Mouse (Mus musculus): ENCODE results near the gene Nacc1. TPM values are rescaled to one million over a fixed set of nuclear protein-coding genes. Genes with fewer than 3 reads are reported as not detected.

The Nacc1 gene
- polyA plus RNA-seq, 1 experiment: 86.7 TPM

DNA sequence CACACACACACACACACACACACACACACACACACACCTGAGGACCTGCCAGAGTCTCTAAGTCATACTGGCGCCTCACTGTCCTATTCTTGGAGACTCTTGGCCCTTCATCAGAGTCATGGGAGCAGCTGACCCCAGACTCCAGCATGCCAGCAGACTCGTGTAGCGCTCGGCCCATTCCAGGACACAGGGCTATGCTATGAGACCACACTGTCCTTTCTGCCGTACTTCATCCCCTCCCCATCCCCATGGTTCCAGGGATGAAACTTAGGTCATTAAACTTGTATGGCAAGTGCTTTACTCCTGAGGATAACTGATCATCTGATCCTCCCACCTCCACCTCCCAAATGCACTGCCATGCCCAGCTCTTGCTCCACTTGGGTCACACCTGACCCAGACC lies 30.8 kb upstream of the Nacc1 start:
- no peak overlapping the region for H3K27ac ChIP-seq (ENCODE audit: insufficient read depth, low read length)
- peaks cover 5% of the 10 kb centered on the region for H3K4me1 ChIP-seq (ENCODE audit: control insufficient read depth, insufficient read depth, low read length)
- H3K4me3 ChIP-seq (ENCODE audit: insufficient read depth, low read length): no peak overlapping the region
- TF ChIP-seq POLR2A (IDR thresholded peaks at IDR 0.05; ENCODE audit: extremely low read depth, insufficient read depth, low read length): no peak
- no peak for TF ChIP-seq CTCF (IDR thresholded peaks at IDR 0.05; ENCODE audit: extremely low read depth, insufficient read depth, low read length)

DNA sequence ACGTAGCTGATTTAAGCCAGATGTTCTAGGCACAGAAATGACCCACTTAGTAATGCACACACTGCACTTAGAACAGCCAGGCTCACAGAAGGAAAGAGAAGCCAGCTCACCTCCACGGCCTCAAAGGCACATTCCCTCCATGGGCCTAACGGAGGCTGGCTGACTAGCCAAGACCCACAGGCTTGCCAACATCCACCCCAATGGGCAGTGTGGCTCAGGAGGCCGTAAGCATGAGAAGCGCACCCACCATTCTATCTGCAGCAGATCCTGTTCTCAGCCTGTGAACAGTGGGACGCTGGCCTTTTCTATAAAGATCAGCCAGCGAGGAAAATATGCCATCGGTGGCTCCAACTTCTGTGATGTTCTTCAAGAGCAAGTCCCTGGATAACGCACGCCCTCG lies 29.1 kb upstream of the Nacc1 start:
- Histone ChIP-seq H3K4me3 (ENCODE audit: insufficient read depth, low read length) (no peak overlapping the region), H3K27ac (ENCODE audit: insufficient read depth, low read length) (no peak overlapping the region), H3K4me1 (ENCODE audit: control insufficient read depth, insufficient read depth, low read length) (0 out of 2 replicates have a peak, but pooled peaks cover 2% of the 10 kb centered on the region)
- TF ChIP-seq CTCF (IDR thresholded peaks at IDR 0.05; ENCODE audit: extremely low read depth, insufficient read depth, low read length): no peak
- no peak for TF ChIP-seq POLR2A (IDR thresholded peaks at IDR 0.05; ENCODE audit: extremely low read depth, insufficient read depth, low read length)

- Histone ChIP-seq H3K27ac (ENCODE audit: insufficient read depth, low read length) (no peak overlapping the region), H3K4me1 (ENCODE audit: control insufficient read depth, insufficient read depth, low read length) (0 out of 2 replicates have a peak, but pooled peaks cover 2% of the 10 kb centered on the region), H3K4me3 (ENCODE audit: insufficient read depth, low read length) (no peak overlapping the region)
- TF ChIP-seq CTCF (IDR thresholded peaks at IDR 0.05; ENCODE audit: extremely low read depth, insufficient read depth, low read length) (no peak), POLR2A (IDR thresholded peaks at IDR 0.05; ENCODE audit: extremely low read depth, insufficient read depth, low read length) (no peak)
Measured at GRCm38 (mm10) chr8:84715893-84716468, 28.3 kb upstream of the Nacc1 start.

GRCm38 (mm10) chr8:84714161-84714560 lies 26.5 kb upstream of the Nacc1 start:
- Histone ChIP-seq H3K4me1 (ENCODE audit: control insufficient read depth, insufficient read depth, low read length) (peaks cover 5% of the 10 kb centered on the region; the same call in 1 of the 2 replicates), H3K27ac (ENCODE audit: insufficient read depth, low read length) (no peak overlapping the region)
- TF ChIP-seq POLR2A (IDR thresholded peaks at IDR 0.05; ENCODE audit: extremely low read depth, insufficient read depth, low read length) (no peak), CTCF (IDR thresholded peaks at IDR 0.05; ENCODE audit: extremely low read depth, insufficient read depth, low read length) (no peak)

DNA sequence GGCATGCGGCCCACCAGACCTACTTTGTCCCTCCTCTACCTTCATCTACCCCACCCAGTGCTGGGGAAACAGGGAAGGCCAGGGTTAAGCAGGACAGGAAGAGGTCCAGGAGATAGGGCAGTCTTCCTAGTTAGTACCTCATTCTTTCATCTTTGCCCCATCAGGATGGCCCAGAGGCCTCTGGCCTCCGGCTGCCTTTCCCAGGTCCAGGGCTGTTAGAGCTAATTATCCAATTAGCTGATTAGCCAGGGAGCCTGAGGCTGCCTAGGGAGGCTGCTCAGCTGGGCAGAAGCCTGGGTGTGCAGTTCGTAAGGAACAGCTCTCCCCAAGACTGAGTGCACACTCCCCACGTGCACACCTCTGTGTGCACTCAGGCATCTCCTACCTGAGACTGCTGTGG lies 25.7 kb upstream of the Nacc1 start:
- Histone ChIP-seq H3K4me3 (ENCODE audit: insufficient read depth, low read length) (no peak overlapping the region), H3K27ac (ENCODE audit: insufficient read depth, low read length) (peak overlapping the region; percentile 63), H3K4me1 (ENCODE audit: control insufficient read depth, insufficient read depth, low read length) (peaks cover 5% of the 10 kb centered on the region; the same call in 1 of the 2 replicates)
- no peak for TF ChIP-seq POLR2A (IDR thresholded peaks at IDR 0.05; ENCODE audit: extremely low read depth, insufficient read depth, low read length)
- TF ChIP-seq CTCF (IDR thresholded peaks at IDR 0.05; ENCODE audit: extremely low read depth, insufficient read depth, low read length): no peak

More at GRCm38 (mm10) chr8:84714161-84714560, 26.5 kb upstream of the Nacc1 start:
- H3K4me3 ChIP-seq (ENCODE audit: insufficient read depth, low read length): no peak overlapping the region

DNA sequence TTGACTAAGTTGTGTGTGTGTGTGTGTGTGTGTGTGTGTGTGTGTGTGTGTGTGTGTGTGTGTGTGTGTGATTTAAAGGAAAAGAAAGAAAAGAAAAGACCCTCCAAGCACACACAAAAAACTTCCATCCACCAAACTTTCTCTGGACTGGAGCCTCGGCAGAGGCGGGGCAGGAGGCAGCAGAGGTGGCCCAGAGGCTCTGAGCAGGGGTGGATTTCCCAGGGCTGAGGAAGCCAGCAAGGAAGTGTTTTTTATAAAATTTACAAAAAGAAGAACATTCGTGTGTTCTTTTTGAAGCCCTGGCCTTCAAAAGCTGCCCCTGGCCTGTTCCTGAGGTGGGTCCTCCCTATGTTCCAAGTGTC lies 25.1 kb upstream of the Nacc1 start:
- no peak overlapping the region for H3K4me3 ChIP-seq (ENCODE audit: insufficient read depth, low read length)
- TF ChIP-seq CTCF (IDR thresholded peaks at IDR 0.05; ENCODE audit: extremely low read depth, insufficient read depth, low read length): no peak
- peak overlapping the region; percentile 63 for H3K27ac ChIP-seq (ENCODE audit: insufficient read depth, low read length)
- H3K4me1 ChIP-seq (ENCODE audit: control insufficient read depth, insufficient read depth, low read length): peaks cover 5% of the 10 kb centered on the region; the same call in 1 of the 2 replicates

- 0 out of 2 replicates have a peak overlapping the region, but pooled peaks have one; percentile 22 for H3K27ac ChIP-seq (ENCODE audit: insufficient read depth, low read length)
- no peak overlapping the region for H3K4me3 ChIP-seq (ENCODE audit: insufficient read depth, low read length)
- H3K4me1 ChIP-seq (ENCODE audit: control insufficient read depth, insufficient read depth, low read length): peaks cover 7% of the 10 kb centered on the region; the same call in 1 of the 2 replicates
- TF ChIP-seq CTCF (IDR thresholded peaks at IDR 0.05; ENCODE audit: extremely low read depth, insufficient read depth, low read length): no peak
- no peak for TF ChIP-seq POLR2A (IDR thresholded peaks at IDR 0.05; ENCODE audit: extremely low read depth, insufficient read depth, low read length)
Measured at GRCm38 (mm10) chr8:84711933-84712758, 24.5 kb upstream of the Nacc1 start.

- TF ChIP-seq CTCF (IDR thresholded peaks at IDR 0.05; ENCODE audit: extremely low read depth, insufficient read depth, low read length) (no peak), POLR2A (IDR thresholded peaks at IDR 0.05; ENCODE audit: extremely low read depth, insufficient read depth, low read length) (no peak)
- Histone ChIP-seq H3K4me1 (ENCODE audit: control insufficient read depth, insufficient read depth, low read length) (peaks cover 7% of the 10 kb centered on the region; the same call in 1 of the 2 replicates), H3K27ac (ENCODE audit: insufficient read depth, low read length) (no peak overlapping the region)
Measured at GRCm38 (mm10) chr8:84711312-84711711, 23.6 kb upstream of the Nacc1 start.

GRCm38 (mm10) chr8:84709931-84710330 lies 22.3 kb upstream of the Nacc1 start:
- no peak overlapping the region for H3K4me3 ChIP-seq (ENCODE audit: insufficient read depth, low read length)
- H3K27ac ChIP-seq (ENCODE audit: insufficient read depth, low read length): no peak overlapping the region; the same call in 1 of the 2 replicates
- no peak for TF ChIP-seq POLR2A (IDR thresholded peaks at IDR 0.05; ENCODE audit: extremely low read depth, insufficient read depth, low read length)
- TF ChIP-seq CTCF (IDR thresholded peaks at IDR 0.05; ENCODE audit: extremely low read depth, insufficient read depth, low read length): no peak
- peaks cover 7% of the 10 kb centered on the region; the same call in 1 of the 2 replicates for H3K4me1 ChIP-seq (ENCODE audit: control insufficient read depth, insufficient read depth, low read length)

More at GRCm38 (mm10) chr8:84711312-84711711, 23.6 kb upstream of the Nacc1 start:
- no peak overlapping the region for H3K4me3 ChIP-seq (ENCODE audit: insufficient read depth, low read length)

All from cortical plate, adult 2 months (tissue).